Mouse (Mus musculus) cerebellum, adult 2 months (tissue): Measurements from ENCODE around the gene Rnf26.

Experiments
- CTCF ChIP-seq: fragments of 200-500 bp; IDR thresholded peaks from 2 replicates; pipeline ENCODE4 v1.5.1; 2011; ENCODE audit warnings: low read depth, mild to moderate bottlenecking, control low read depth, low read length, moderate library complexity, borderline replicate concordance; ENCODE audit not compliant: insufficient read depth
- POLR2A ChIP-seq: fragments of 200-500 bp; IDR thresholded peaks from 2 replicates; pipeline ENCODE4 v1.6.1; 2011; ENCODE audit warnings: low read length, control low read depth, borderline replicate concordance; ENCODE audit not compliant: insufficient read depth

DNA sequence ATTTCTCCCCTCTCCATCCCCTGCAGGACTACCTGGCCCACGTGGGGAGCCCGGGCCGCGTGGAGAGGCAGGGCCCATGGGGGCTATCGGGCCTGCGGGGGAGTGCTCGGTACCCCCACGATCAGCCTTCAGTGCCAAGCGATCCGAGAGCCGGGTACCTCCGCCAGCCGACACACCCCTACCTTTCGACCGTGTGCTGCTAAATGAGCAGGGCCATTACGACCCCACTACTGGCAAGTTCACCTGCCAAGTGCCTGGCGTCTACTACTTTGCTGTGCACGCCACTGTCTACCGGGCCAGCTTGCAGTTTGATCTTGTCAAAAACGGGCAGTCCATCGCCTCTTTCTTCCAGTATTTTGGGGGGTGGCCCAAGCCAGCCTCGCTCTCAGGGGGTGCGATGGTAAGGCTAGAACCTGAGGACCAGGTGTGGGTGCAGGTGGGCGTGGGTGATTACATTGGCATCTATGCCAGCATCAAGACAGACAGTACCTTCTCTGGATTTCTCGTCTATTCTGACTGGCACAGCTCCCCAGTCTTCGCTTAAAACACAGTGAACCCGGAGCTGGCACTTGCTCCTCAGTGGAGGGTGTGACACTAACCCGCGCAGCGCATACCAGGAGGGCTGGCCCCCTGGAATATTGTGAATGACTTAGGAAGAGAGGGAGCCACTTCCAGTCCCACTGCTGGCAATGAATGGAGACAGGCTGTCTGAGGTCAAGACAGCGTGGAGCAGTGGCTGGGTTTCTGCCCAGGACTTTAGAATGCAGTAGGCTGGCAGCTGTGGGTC lies 4.9 kb downstream of the Rnf26 start:
- no peak for TF ChIP-seq POLR2A
- TF ChIP-seq CTCF = no peak
